Mouse (Mus musculus): ENCODE results near the gene Surf2.

DNA sequence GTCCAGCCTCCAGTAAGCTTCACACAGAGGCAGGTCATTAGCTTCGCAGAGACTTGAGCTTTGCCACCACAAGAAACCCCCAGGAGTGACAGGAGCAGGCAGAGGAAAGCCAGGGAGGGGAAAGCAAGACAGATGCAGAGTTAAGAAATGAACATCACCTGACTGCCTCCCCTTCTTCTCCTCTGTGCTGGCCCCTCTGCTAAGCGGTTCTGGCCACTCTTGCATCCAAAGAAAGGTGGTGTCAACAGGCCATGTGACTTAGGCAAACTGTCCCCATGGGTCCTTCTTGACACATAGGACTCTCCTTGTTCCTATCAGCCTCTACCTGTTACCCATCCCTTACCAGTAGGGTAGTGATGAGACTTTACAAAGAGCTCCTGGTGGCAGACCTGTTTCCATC, 10.2 kb upstream of the Surf2 start:
- no peak for TF ChIP-seq POLR2A (IDR thresholded peaks at IDR 0.05; ENCODE audit: low read depth, low read length)
- TF ChIP-seq CTCF (conservative IDR thresholded peaks at IDR 0.05; ENCODE audit: insufficient read depth, insufficient read length, low read depth, low read length) = no peak

All from kidney, adult 2 months (tissue).